Mouse (Mus musculus) adrenal gland, postnatal 4 days (tissue): ENCODE measurements at regions not wholly inside any gene's neighbourhood (a gene's known extent, or its start where the extent isn't known, plus 50 kb on each side); places are given as distances from the start of the nearest gene placed in this dataset.
"Not testable (repeated sequence)": the region's sequence is repeated elsewhere in the genome, so short reads cannot be mapped to it uniquely, and the experiment has no call there.

ENCODE experiments used
- DNase-seq, 2 experiments: peaks; one replicate each; pipeline ENCODE4 v3.0.0; 2021 to 2022; ENCODE audit warnings: low spot score in 2 of 2, mixed read lengths in 2 of 2

GRCm38 (mm10) chrX:94785983-94786382 lies 61.6 kb downstream of the Zxdb start:
- no peak for DNase-seq

GRCm38 (mm10) chrX:94788331-94788920 lies 64.1 kb downstream of the Zxdb start:
- no peak for DNase-seq

- not testable (repeated sequence) for DNase-seq
Measured at GRCm38 (mm10) chrX:94796845-94797244, 72.5 kb downstream of the Zxdb start.

- not testable (repeated sequence) for DNase-seq
Measured at GRCm38 (mm10) chrX:94797348-94798182, 73.2 kb downstream of the Zxdb start.

GRCm38 (mm10) chrX:94798183-94798619 lies 73.8 kb downstream of the Zxdb start:
- DNase-seq, result not testable (repeated sequence)

- not testable (repeated sequence) for DNase-seq
Measured at GRCm38 (mm10) chrX:94812760-94813159, 88.4 kb downstream of the Zxdb start.

GRCm38 (mm10) chrX:94827524-94827923 lies 103.2 kb downstream of the Zxdb start:
- DNase-seq, result not testable (repeated sequence)

- not testable (repeated sequence) for DNase-seq
Measured at GRCm38 (mm10) chrX:94844110-94844779, 119.9 kb downstream of the Zxdb start.

GRCm38 (mm10) chrX:94849549-94849948 lies 125.2 kb downstream of the Zxdb start:
- not testable (repeated sequence) for DNase-seq

GRCm38 (mm10) chrX:94857501-94857900 lies 133.1 kb downstream of the Zxdb start:
- no peak for DNase-seq

- DNase-seq, result no peak
Measured at GRCm38 (mm10) chrX:94857954-94858353, 133.6 kb downstream of the Zxdb start.

GRCm38 (mm10) chrX:94863123-94863522 lies 138.8 kb downstream of the Zxdb start:
- no peak for DNase-seq

GRCm38 (mm10) chrX:94865531-94866502 lies 141.4 kb downstream of the Zxdb start:
- DNase-seq, result peak; percentile 59 to 74

- DNase-seq, result not testable (repeated sequence)
Measured at GRCm38 (mm10) chrX:94883547-94883946, 142.9 kb downstream of the Spin4 start.
